Mouse (Mus musculus): Measurements from ENCODE around the gene Edaradd. TPM values are rescaled to one million over a fixed set of nuclear protein-coding genes. Genes with fewer than 3 reads are reported as not detected.

Gene Edaradd
- polyA plus RNA-seq, 1 experiment from 2014 or later, result 1.6 TPM

DNA sequence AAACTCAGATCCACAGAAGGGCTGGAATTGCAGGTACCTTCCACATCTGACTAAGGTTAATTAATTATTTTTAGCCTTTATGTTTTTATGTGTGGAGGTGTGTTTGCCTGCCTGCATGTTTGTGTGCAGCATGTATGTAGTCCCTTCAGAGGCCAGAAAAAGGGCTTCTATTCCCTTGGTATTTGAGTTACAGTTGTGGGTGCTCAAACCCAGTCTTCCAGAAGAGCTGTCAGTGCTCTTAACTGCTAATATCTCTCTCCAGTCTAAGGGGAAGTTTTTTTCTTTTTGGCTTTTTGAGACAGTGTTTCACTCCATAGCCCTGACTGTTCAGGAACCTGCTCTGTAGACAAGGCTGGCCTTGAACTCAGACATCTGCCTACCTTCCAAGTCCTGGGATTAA, 2.1 kb upstream of the Edaradd start:
- no peaks in the 10 kb centered on the region for H3K9me3 ChIP-seq (replicated peaks; ENCODE audit: low read length)
- no peak for TF ChIP-seq CTCF (IDR thresholded peaks at IDR 0.05; ENCODE audit: low read depth)
- H3K4me3 ChIP-seq (replicated peaks; ENCODE audit: low read depth, low read length), result no peak overlapping the region
- H3K4me2 ChIP-seq (ENCODE audit: low read length), result no peak overlapping the region
- H3K27me3 ChIP-seq (ENCODE audit: insufficient read depth, low read length), result 0 out of 2 replicates have a peak, but pooled peaks cover 4% of the 10 kb centered on the region
- ATAC-seq (replicated peaks; ENCODE audit: low FRiP score, low read depth), result no peak
- H3K4me1 ChIP-seq (replicated peaks; ENCODE audit: insufficient read depth, low read length), result no peaks in the 10 kb centered on the region
- no peaks in the 10 kb centered on the region for H3K36me3 ChIP-seq (ENCODE audit: insufficient read depth, low read length)
- DNase-seq (ENCODE audit: low spot score), result no peak
- no peak overlapping the region for H3K9ac ChIP-seq (ENCODE audit: low read depth, low read length)
- no peak overlapping the region for H3K27ac ChIP-seq

DNA sequence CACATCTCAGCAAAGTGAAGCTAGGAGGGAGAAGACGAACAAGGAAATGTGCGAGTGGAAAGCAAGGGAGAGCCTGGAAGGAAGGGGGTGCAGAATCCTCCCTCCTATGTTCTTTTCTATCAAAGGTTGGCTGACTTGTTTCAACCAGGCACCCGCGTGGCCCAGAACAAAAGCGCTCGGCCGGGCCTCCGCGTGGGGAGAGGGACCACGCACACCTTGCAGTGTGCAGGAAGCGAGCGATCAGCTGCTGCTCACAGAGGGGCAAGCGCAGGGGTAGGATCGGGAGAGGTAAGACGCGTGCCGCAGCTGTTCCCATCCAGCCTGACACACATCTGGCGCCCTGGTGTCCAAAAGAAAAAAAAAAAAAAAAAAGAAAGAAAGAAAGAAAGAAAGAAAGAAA, 867 bp downstream of the Edaradd start:
- ATAC-seq (replicated peaks; ENCODE audit: low FRiP score, low read depth) (peak; percentile 33; the same call in 1 of the 2 replicates), DNase-seq (ENCODE audit: low spot score) (no peak)
- no peak for TF ChIP-seq CTCF (IDR thresholded peaks at IDR 0.05; ENCODE audit: low read depth)
- no peak overlapping the region for H3K27ac ChIP-seq
- H3K9me3 ChIP-seq (replicated peaks; ENCODE audit: low read length), result no peaks in the 10 kb centered on the region
- no peaks in the 10 kb centered on the region for H3K36me3 ChIP-seq (ENCODE audit: insufficient read depth, low read length)
- H3K27me3 ChIP-seq (ENCODE audit: insufficient read depth, low read length), result 0 out of 2 replicates have a peak, but pooled peaks cover 4% of the 10 kb centered on the region
- peak overlapping the region; percentile 49 for H3K4me3 ChIP-seq (replicated peaks; ENCODE audit: low read depth, low read length)
- no peaks in the 10 kb centered on the region for H3K4me1 ChIP-seq (replicated peaks; ENCODE audit: insufficient read depth, low read length)
- 1% methylated on average over 18 of the region's 18 CpGs for WGBS
- no peak overlapping the region for H3K9ac ChIP-seq (ENCODE audit: low read depth, low read length)
- peak overlapping the region; percentile 96 for H3K4me2 ChIP-seq (ENCODE audit: low read length)

DNA sequence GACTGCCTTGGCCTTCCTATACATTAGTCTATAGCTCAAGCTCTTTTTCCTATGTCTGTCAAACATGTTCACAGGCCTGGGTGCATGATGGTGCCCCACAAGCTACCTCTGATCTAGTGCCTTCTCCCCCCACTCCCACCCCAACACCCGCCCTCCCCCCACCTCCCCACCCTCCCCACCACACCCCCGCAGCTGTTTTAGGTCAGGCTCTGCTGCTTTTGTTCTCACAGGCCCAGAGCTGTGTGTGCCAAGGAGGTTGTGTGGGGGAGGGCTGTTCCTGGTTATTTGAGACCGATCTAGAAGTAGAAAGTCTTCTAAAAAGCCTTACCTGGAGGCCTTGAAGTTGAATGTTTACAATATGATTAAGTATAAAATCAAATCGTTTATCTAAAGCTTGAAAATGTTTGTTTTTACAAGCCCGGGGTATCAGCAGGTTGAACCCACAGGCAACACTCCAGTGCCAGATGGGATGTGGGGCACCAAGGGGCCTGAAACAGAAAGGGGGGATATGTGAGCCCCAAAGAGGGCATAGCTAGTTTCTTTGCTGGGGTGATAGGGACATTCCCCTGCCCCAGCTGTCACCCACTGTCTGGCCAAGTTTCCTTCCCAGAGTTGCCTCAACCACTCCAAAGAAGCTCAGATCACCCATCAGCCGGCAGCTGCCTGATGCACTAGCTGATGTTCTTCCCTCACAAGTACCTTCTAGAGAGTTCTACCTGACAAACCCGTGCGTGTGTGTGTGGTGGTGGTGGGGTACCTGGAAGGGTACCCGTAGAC, 8.9 kb downstream of the Edaradd start:
- H3K9me3 ChIP-seq (replicated peaks; ENCODE audit: low read length), result no peaks in the 10 kb centered on the region
- H3K9ac ChIP-seq (ENCODE audit: low read depth, low read length), result no peak overlapping the region
- no peak overlapping the region for H3K4me3 ChIP-seq (replicated peaks; ENCODE audit: low read depth, low read length)
- ATAC-seq (replicated peaks; ENCODE audit: low FRiP score, low read depth), result peak; percentile 54
- no peak for DNase-seq (ENCODE audit: low spot score)
- H3K4me1 ChIP-seq (replicated peaks; ENCODE audit: insufficient read depth, low read length), result no peaks in the 10 kb centered on the region
- TF ChIP-seq CTCF (IDR thresholded peaks at IDR 0.05; ENCODE audit: low read depth), result no peak
- H3K27ac ChIP-seq, result no peak overlapping the region
- 55% methylated on average over 9 of the region's 9 CpGs for WGBS
- no peak overlapping the region for H3K4me2 ChIP-seq (ENCODE audit: low read length)
- H3K27me3 ChIP-seq (ENCODE audit: insufficient read depth, low read length), result no peaks in the 10 kb centered on the region
- no peaks in the 10 kb centered on the region for H3K36me3 ChIP-seq (ENCODE audit: insufficient read depth, low read length)

DNA sequence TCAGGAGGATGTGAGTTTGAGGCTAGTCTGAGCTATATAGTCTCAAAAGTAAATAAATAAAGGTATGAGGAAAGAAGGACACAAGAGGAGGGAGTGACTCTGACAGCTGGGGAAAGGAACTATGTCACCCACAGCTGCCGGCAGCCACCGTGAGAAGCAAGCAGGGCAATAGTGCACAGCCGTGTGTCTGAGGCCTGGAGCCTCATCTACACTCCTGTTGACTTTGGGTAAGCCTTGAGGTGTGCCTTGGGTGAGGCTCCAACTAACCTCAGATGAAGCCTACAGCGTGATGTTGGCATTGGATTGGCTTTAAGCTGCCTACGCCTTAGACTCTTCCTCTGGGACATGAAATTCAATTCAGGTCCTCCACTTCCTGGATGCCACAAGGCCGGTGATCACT, 10.2 kb downstream of the Edaradd start:
- WGBS, result 74% methylated on average over 6 of the region's 6 CpGs
- DNase-seq (ENCODE audit: low spot score) (no peak), ATAC-seq (replicated peaks; ENCODE audit: low FRiP score, low read depth) (0 out of 2 replicates have a peak, but pooled peaks have one; percentile 7)
- Histone ChIP-seq H3K9ac (ENCODE audit: low read depth, low read length) (no peak overlapping the region), H3K27me3 (ENCODE audit: insufficient read depth, low read length) (no peaks in the 10 kb centered on the region), H3K9me3 (replicated peaks; ENCODE audit: low read length) (no peaks in the 10 kb centered on the region), H3K27ac (no peak overlapping the region), H3K36me3 (ENCODE audit: insufficient read depth, low read length) (no peaks in the 10 kb centered on the region), H3K4me2 (ENCODE audit: low read length) (no peak overlapping the region), H3K4me3 (replicated peaks; ENCODE audit: low read depth, low read length) (no peak overlapping the region), H3K4me1 (replicated peaks; ENCODE audit: insufficient read depth, low read length) (no peaks in the 10 kb centered on the region)
- TF ChIP-seq CTCF (IDR thresholded peaks at IDR 0.05; ENCODE audit: low read depth), result no peak

DNA sequence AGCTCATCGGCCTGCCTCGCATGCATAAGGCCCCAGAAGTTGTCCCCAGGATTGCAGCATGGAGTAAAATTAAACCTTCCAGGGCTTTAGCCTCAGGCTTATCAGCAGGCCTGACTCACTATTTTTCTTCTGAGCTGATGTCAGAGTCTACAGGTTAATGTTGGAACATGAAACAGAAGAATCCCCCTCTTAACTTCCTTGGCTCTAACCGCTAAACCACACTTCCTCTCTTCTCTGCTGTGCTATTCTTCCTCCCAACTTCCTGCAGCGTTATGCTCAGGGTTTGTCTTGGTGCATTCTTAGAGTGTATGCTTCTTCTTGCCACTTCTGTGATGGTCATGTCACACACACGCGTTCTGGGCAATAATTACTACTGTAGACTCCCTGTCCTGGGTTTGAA, 12.8 kb downstream of the Edaradd start:
- ATAC-seq (replicated peaks; ENCODE audit: low FRiP score, low read depth) (no peak), DNase-seq (ENCODE audit: low spot score) (no peak)
- Histone ChIP-seq H3K36me3 (ENCODE audit: insufficient read depth, low read length) (no peaks in the 10 kb centered on the region), H3K27me3 (ENCODE audit: insufficient read depth, low read length) (no peaks in the 10 kb centered on the region), H3K4me1 (replicated peaks; ENCODE audit: insufficient read depth, low read length) (no peaks in the 10 kb centered on the region), H3K4me2 (ENCODE audit: low read length) (no peak overlapping the region), H3K4me3 (replicated peaks; ENCODE audit: low read depth, low read length) (no peak overlapping the region), H3K27ac (no peak overlapping the region), H3K9ac (ENCODE audit: low read depth, low read length) (no peak overlapping the region), H3K9me3 (replicated peaks; ENCODE audit: low read length) (no peaks in the 10 kb centered on the region)
- no peak for TF ChIP-seq CTCF (IDR thresholded peaks at IDR 0.05; ENCODE audit: low read depth)
- 93% methylated on average over 6 of the region's 6 CpGs for WGBS

DNA sequence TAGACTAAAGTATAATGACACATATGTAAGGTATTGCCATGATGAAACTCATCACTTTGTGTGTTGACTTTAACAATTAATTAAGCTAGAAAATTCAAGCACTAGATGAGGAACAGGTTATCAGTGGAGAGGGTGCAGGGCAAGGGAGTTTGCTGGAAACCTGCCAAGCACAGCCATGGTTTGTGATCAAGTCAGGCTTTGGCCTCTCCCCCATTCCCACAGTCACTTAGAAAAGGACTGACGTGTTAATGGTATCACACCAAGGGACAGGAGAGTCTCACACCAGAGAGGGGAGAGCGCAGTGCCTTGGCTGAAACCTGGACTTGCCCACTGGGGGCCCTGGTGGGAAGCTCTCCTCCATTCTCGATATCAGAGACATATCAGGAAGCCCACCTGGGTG, 14.9 kb downstream of the Edaradd start:
- WGBS, result 72% methylated on average over 3 of the region's 3 CpGs
- Histone ChIP-seq H3K4me3 (replicated peaks; ENCODE audit: low read depth, low read length) (no peak overlapping the region), H3K9ac (ENCODE audit: low read depth, low read length) (no peak overlapping the region), H3K9me3 (replicated peaks; ENCODE audit: low read length) (no peaks in the 10 kb centered on the region), H3K4me2 (ENCODE audit: low read length) (no peak overlapping the region), H3K27ac (no peak overlapping the region), H3K36me3 (ENCODE audit: insufficient read depth, low read length) (no peaks in the 10 kb centered on the region), H3K27me3 (ENCODE audit: insufficient read depth, low read length) (no peaks in the 10 kb centered on the region), H3K4me1 (replicated peaks; ENCODE audit: insufficient read depth, low read length) (no peaks in the 10 kb centered on the region)
- ATAC-seq (replicated peaks; ENCODE audit: low FRiP score, low read depth) (no peak), DNase-seq (ENCODE audit: low spot score) (no peak)
- no peak for TF ChIP-seq CTCF (IDR thresholded peaks at IDR 0.05; ENCODE audit: low read depth)
